Mouse (Mus musculus): ENCODE results near the gene Flvcr2.

DNA sequence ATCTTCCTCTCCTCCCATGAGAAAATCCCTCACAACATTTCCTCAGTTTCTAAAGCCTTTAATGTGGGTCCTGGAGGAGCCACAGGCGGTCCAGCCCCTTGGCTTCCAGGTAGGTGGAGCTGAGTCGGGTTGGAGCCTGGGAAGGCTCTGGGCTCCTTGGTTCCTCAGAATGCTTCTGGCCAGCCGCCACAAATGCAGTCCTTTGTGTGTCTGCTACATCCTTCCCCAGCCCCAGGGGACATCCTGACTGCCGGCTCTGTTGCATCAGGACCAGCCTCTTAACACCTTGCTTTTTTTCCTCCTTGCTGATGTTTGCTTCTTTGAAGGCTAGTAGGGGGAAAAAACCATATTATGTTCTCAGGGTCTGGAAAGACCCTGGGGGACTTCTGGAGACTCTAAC, 21.4 kb downstream of the Flvcr2 start:
- TF ChIP-seq CTCF (IDR thresholded peaks at IDR 0.05), result no peak
- TF ChIP-seq POLR2A (IDR thresholded peaks at IDR 0.05; ENCODE audit: insufficient read depth, low read depth, low read length), result no peak
- no peak for TF ChIP-seq EP300 (IDR thresholded peaks at IDR 0.05; ENCODE audit: insufficient read depth, low read depth, low read length)

All from heart, adult 2 months (tissue).